Mouse (Mus musculus): ENCODE measurements around the gene Gm9639. TPM values are rescaled to one million over a fixed set of nuclear protein-coding genes. Genes with fewer than 3 reads are reported as not detected.
A peak's percentile ranks its signal among the peaks of the same experiment; 100 is the strongest.

Gm9639 gene
- not detected in 2 replicates for polyA plus RNA-seq (2014; fragmentation: Nextera tagmentation; extraction: Ambion mirVana)

GRCm38 (mm10) chr10:77794976-77795375 lies at the start of gene Gm9639:
TSS of gene Gm9639 (minus strand) at chr10:77795076.
- H3K27ac ChIP-seq (replicated peaks; ENCODE audit: low read depth, low read length): no peak within 1 kb of the TSS
- H3K9me3 ChIP-seq (replicated peaks; ENCODE audit: control insufficient read depth, low read length): no peaks in the 10 kb centered on the region
- no peaks in the 10 kb centered on the region for H3K4me1 ChIP-seq (ENCODE audit: control insufficient read depth, insufficient read depth, low read length)
- DNase-seq (ENCODE audit: low spot score): no peak
- H3K4me3 ChIP-seq (ENCODE audit: low read depth, low read length): no peak within 1 kb of the TSS
- no peak within 1 kb of the TSS for H3K4me2 ChIP-seq (ENCODE audit: low read depth, low read length)
- 54% methylated on average over 2 of the region's 2 CpGs for WGBS
- ATAC-seq (replicated peaks; ENCODE audit: insufficient number of reproducible peaks, low FRiP score, low TSS enrichment, low read depth): no peak
- H3K27me3 ChIP-seq (ENCODE audit: control insufficient read depth, insufficient read depth, low read length): no peaks in the 10 kb centered on the region
- H3K36me3 ChIP-seq (replicated peaks; ENCODE audit: control insufficient read depth, insufficient read depth, low read depth, low read length): no peaks in the 10 kb centered on the region
- no peak within 1 kb of the TSS for H3K9ac ChIP-seq (replicated peaks; ENCODE audit: low read length)

- H3K9me3 ChIP-seq (replicated peaks; ENCODE audit: control insufficient read depth, low read length): no peaks in the 10 kb centered on the region
- no peak overlapping the region for H3K4me2 ChIP-seq (ENCODE audit: low read depth, low read length)
- H3K9ac ChIP-seq (replicated peaks; ENCODE audit: low read length): no peak overlapping the region
- 78% methylated on average over 6 of the region's 6 CpGs for WGBS
- H3K4me1 ChIP-seq (ENCODE audit: control insufficient read depth, insufficient read depth, low read length): no peaks in the 10 kb centered on the region
- ATAC-seq (replicated peaks; ENCODE audit: insufficient number of reproducible peaks, low FRiP score, low TSS enrichment, low read depth): no peak
- no peaks in the 10 kb centered on the region for H3K36me3 ChIP-seq (replicated peaks; ENCODE audit: control insufficient read depth, insufficient read depth, low read depth, low read length)
- no peak for DNase-seq (ENCODE audit: low spot score)
- no peak overlapping the region for H3K27ac ChIP-seq (replicated peaks; ENCODE audit: low read depth, low read length)
- no peaks in the 10 kb centered on the region for H3K27me3 ChIP-seq (ENCODE audit: control insufficient read depth, insufficient read depth, low read length)
- H3K4me3 ChIP-seq (ENCODE audit: low read depth, low read length): no peak overlapping the region
Observed at GRCm38 (mm10) chr10:77839006-77839405, 44.1 kb upstream of the Gm9639 start.

- Histone ChIP-seq H3K36me3 (replicated peaks; ENCODE audit: control insufficient read depth, insufficient read depth, low read depth, low read length) (no peaks in the 10 kb centered on the region), H3K9ac (replicated peaks; ENCODE audit: low read length) (no peak within 1 kb of the TSS), H3K4me1 (ENCODE audit: control insufficient read depth, insufficient read depth, low read length) (no peaks in the 10 kb centered on the region), H3K4me3 (ENCODE audit: low read depth, low read length) (no peak within 1 kb of the TSS), H3K4me2 (ENCODE audit: low read depth, low read length) (no peak within 1 kb of the TSS), H3K27ac (replicated peaks; ENCODE audit: low read depth, low read length) (no peak within 1 kb of the TSS), H3K9me3 (replicated peaks; ENCODE audit: control insufficient read depth, low read length) (no peaks in the 10 kb centered on the region), H3K27me3 (ENCODE audit: control insufficient read depth, insufficient read depth, low read length) (no peaks in the 10 kb centered on the region)
- WGBS: 61% methylated on average over 9 of the region's 9 CpGs
- DNase-seq (ENCODE audit: low spot score) (no peak), ATAC-seq (replicated peaks; ENCODE audit: insufficient number of reproducible peaks, low FRiP score, low TSS enrichment, low read depth) (no peak)
Observed at GRCm38 (mm10) chr10:77835647-77836046, 40.8 kb upstream of the Gm9639 start, which contains the start of gene Krtap10-10. TSS of gene Krtap10-10 (plus strand) at chr10:77835947.

- 62% methylated on average over 6 of the region's 6 CpGs for WGBS
- no peaks in the 10 kb centered on the region for H3K4me1 ChIP-seq (ENCODE audit: control insufficient read depth, insufficient read depth, low read length)
Observed at GRCm38 (mm10) chr10:77826951-77827350, 32.1 kb upstream of the Gm9639 start, which contains the start of gene Krtap10-4. TSS of gene Krtap10-4 (minus strand) at chr10:77827095.

GRCm38 (mm10) chr10:77819203-77819602 lies 24.3 kb upstream of the Gm9639 start:
- H3K9me3 ChIP-seq (replicated peaks; ENCODE audit: control insufficient read depth, low read length): no peaks in the 10 kb centered on the region
- H3K4me1 ChIP-seq (ENCODE audit: control insufficient read depth, insufficient read depth, low read length): no peaks in the 10 kb centered on the region
- H3K9ac ChIP-seq (replicated peaks; ENCODE audit: low read length): no peak overlapping the region
- WGBS: 34% methylated on average over 4 of the region's 4 CpGs
- H3K4me3 ChIP-seq (ENCODE audit: low read depth, low read length): no peak overlapping the region
- H3K27ac ChIP-seq (replicated peaks; ENCODE audit: low read depth, low read length): no peak overlapping the region
- H3K36me3 ChIP-seq (replicated peaks; ENCODE audit: control insufficient read depth, insufficient read depth, low read depth, low read length): no peaks in the 10 kb centered on the region
- ATAC-seq (replicated peaks; ENCODE audit: insufficient number of reproducible peaks, low FRiP score, low TSS enrichment, low read depth): no peak
- H3K27me3 ChIP-seq (ENCODE audit: control insufficient read depth, insufficient read depth, low read length): no peaks in the 10 kb centered on the region
- DNase-seq (ENCODE audit: low spot score): peak; percentile 4
- no peak overlapping the region for H3K4me2 ChIP-seq (ENCODE audit: low read depth, low read length)

More at GRCm38 (mm10) chr10:77826951-77827350, 32.1 kb upstream of the Gm9639 start, which contains the start of gene Krtap10-4:
- no peaks in the 10 kb centered on the region for H3K36me3 ChIP-seq (replicated peaks; ENCODE audit: control insufficient read depth, insufficient read depth, low read depth, low read length)
- no peak within 1 kb of the TSS for H3K27ac ChIP-seq (replicated peaks; ENCODE audit: low read depth, low read length)
- H3K4me3 ChIP-seq (ENCODE audit: low read depth, low read length): no peak within 1 kb of the TSS
- no peak within 1 kb of the TSS for H3K9ac ChIP-seq (replicated peaks; ENCODE audit: low read length)
- ATAC-seq (replicated peaks; ENCODE audit: insufficient number of reproducible peaks, low FRiP score, low TSS enrichment, low read depth) (no peak), DNase-seq (ENCODE audit: low spot score) (no peak)
- no peaks in the 10 kb centered on the region for H3K9me3 ChIP-seq (replicated peaks; ENCODE audit: control insufficient read depth, low read length)
- no peaks in the 10 kb centered on the region for H3K27me3 ChIP-seq (ENCODE audit: control insufficient read depth, insufficient read depth, low read length)
- no peak within 1 kb of the TSS for H3K4me2 ChIP-seq (ENCODE audit: low read depth, low read length)

- H3K27ac ChIP-seq (replicated peaks; ENCODE audit: low read depth, low read length): no peak overlapping the region
- WGBS: 93% methylated on average over 4 of the region's 4 CpGs
- H3K36me3 ChIP-seq (replicated peaks; ENCODE audit: control insufficient read depth, insufficient read depth, low read depth, low read length): no peaks in the 10 kb centered on the region
- H3K27me3 ChIP-seq (ENCODE audit: control insufficient read depth, insufficient read depth, low read length): no peaks in the 10 kb centered on the region
- no peaks in the 10 kb centered on the region for H3K4me1 ChIP-seq (ENCODE audit: control insufficient read depth, insufficient read depth, low read length)
- no peak overlapping the region for H3K9ac ChIP-seq (replicated peaks; ENCODE audit: low read length)
- no peaks in the 10 kb centered on the region for H3K9me3 ChIP-seq (replicated peaks; ENCODE audit: control insufficient read depth, low read length)
- H3K4me3 ChIP-seq (ENCODE audit: low read depth, low read length): no peak overlapping the region
- DNase-seq (ENCODE audit: low spot score): no peak
- H3K4me2 ChIP-seq (ENCODE audit: low read depth, low read length): no peak overlapping the region
- ATAC-seq (replicated peaks; ENCODE audit: insufficient number of reproducible peaks, low FRiP score, low TSS enrichment, low read depth): 0 out of 2 replicates have a peak, but pooled peaks have one; percentile 16
Observed at GRCm38 (mm10) chr10:77818523-77818922, 23.6 kb upstream of the Gm9639 start.

GRCm38 (mm10) chr10:77815514-77815913 lies 20.6 kb upstream of the Gm9639 start:
- DNase-seq (ENCODE audit: low spot score) (peak; percentile 50), ATAC-seq (replicated peaks; ENCODE audit: insufficient number of reproducible peaks, low FRiP score, low TSS enrichment, low read depth) (0 out of 2 replicates have a peak, but pooled peaks have one; percentile 60)
- Histone ChIP-seq H3K9ac (replicated peaks; ENCODE audit: low read length) (no peak overlapping the region), H3K9me3 (replicated peaks; ENCODE audit: control insufficient read depth, low read length) (no peaks in the 10 kb centered on the region), H3K4me3 (ENCODE audit: low read depth, low read length) (no peak overlapping the region), H3K36me3 (replicated peaks; ENCODE audit: control insufficient read depth, insufficient read depth, low read depth, low read length) (no peaks in the 10 kb centered on the region), H3K4me1 (ENCODE audit: control insufficient read depth, insufficient read depth, low read length) (no peaks in the 10 kb centered on the region), H3K27ac (replicated peaks; ENCODE audit: low read depth, low read length) (no peak overlapping the region), H3K4me2 (ENCODE audit: low read depth, low read length) (no peak overlapping the region), H3K27me3 (ENCODE audit: control insufficient read depth, insufficient read depth, low read length) (no peaks in the 10 kb centered on the region)
- 32% methylated on average over 5 of the region's 5 CpGs for WGBS

GRCm38 (mm10) chr10:77814382-77814781 lies 19.5 kb upstream of the Gm9639 start, which contains the start of gene Gm2696:
TSS of gene Gm2696 (plus strand) at chr10:77814682.
- H3K27ac ChIP-seq (replicated peaks; ENCODE audit: low read depth, low read length): no peak within 1 kb of the TSS
- no peak within 1 kb of the TSS for H3K4me3 ChIP-seq (ENCODE audit: low read depth, low read length)
- H3K9ac ChIP-seq (replicated peaks; ENCODE audit: low read length): no peak within 1 kb of the TSS
- 54% methylated on average over 4 of the region's 4 CpGs for WGBS
- DNase-seq (ENCODE audit: low spot score): no peak
- no peaks in the 10 kb centered on the region for H3K36me3 ChIP-seq (replicated peaks; ENCODE audit: control insufficient read depth, insufficient read depth, low read depth, low read length)
- H3K4me1 ChIP-seq (ENCODE audit: control insufficient read depth, insufficient read depth, low read length): no peaks in the 10 kb centered on the region
- no peaks in the 10 kb centered on the region for H3K27me3 ChIP-seq (ENCODE audit: control insufficient read depth, insufficient read depth, low read length)
- H3K4me2 ChIP-seq (ENCODE audit: low read depth, low read length): no peak within 1 kb of the TSS
- H3K9me3 ChIP-seq (replicated peaks; ENCODE audit: control insufficient read depth, low read length): no peaks in the 10 kb centered on the region
- no peak for ATAC-seq (replicated peaks; ENCODE audit: insufficient number of reproducible peaks, low FRiP score, low TSS enrichment, low read depth)

All from embryonic facial prominence, embryonic 11.5 days (tissue).